Mouse (Mus musculus) megakaryocyte, embryonic 14.5 days (primary cell): ENCODE results near the gene Usp12.

ENCODE experiments used
- FLI1 ChIP-seq: IDR thresholded peaks from 2 replicates; pipeline ENCODE4 v1.6.1; 2012; ENCODE audit warnings: low read length, inconsistent platforms, mixed read lengths
- GATA1 ChIP-seq: IDR thresholded peaks from 3 replicates; pipeline ENCODE4 v1.6.1; 2012; ENCODE audit warnings: mixed read lengths, low read length, inconsistent platforms, borderline replicate concordance

- TF ChIP-seq GATA1: no peak
- TF ChIP-seq FLI1: no peak
These were observed 41.6 kb downstream of the Usp12 start for GRCm38 (mm10) chr5:146753181-146753580.
